Mouse (Mus musculus): ENCODE data around the gene Tbrg1.

Tbrg1 gene

GRCm38 (mm10) chr9:37656931-37657481 lies at the start of gene Tbrg1:
Tbrg1 (minus strand) TSS chr9:37657312.
- peak; percentile 81 to 84 for DNase-seq (ENCODE audit: low spot score in 2 of 2)

- DNase-seq (ENCODE audit: low spot score in 2 of 2): no peak
Measured at GRCm38 (mm10) chr9:37689970-37690686, 33.0 kb upstream of the Tbrg1 start.

- DNase-seq (ENCODE audit: low spot score in 2 of 2): no peak
Measured at GRCm38 (mm10) chr9:37687941-37688303, 30.8 kb upstream of the Tbrg1 start.

- no peak for DNase-seq (ENCODE audit: low spot score in 2 of 2)
Measured at GRCm38 (mm10) chr9:37687288-37687940, 30.3 kb upstream of the Tbrg1 start.

- DNase-seq (ENCODE audit: low spot score in 2 of 2): no peak
Measured at GRCm38 (mm10) chr9:37681123-37681522, 24.0 kb upstream of the Tbrg1 start.

GRCm38 (mm10) chr9:37675287-37675686 lies 18.2 kb upstream of the Tbrg1 start:
- DNase-seq (ENCODE audit: low spot score in 2 of 2): no peak

GRCm38 (mm10) chr9:37670261-37670660 lies 13.1 kb upstream of the Tbrg1 start:
- DNase-seq (ENCODE audit: low spot score in 2 of 2): no peak

GRCm38 (mm10) chr9:37669678-37670077 lies 12.6 kb upstream of the Tbrg1 start:
- no peak for DNase-seq (ENCODE audit: low spot score in 2 of 2)

- no peak for DNase-seq (ENCODE audit: low spot score in 2 of 2)
Measured at GRCm38 (mm10) chr9:37669115-37669514, 12.0 kb upstream of the Tbrg1 start, which contains the start of gene Panx3. Panx3 (minus strand) TSS chr9:37669235.

GRCm38 (mm10) chr9:37666045-37666444 lies 8.9 kb upstream of the Tbrg1 start:
- DNase-seq (ENCODE audit: low spot score in 2 of 2): no peak

GRCm38 (mm10) chr9:37664604-37665003 lies 7.5 kb upstream of the Tbrg1 start:
- DNase-seq (ENCODE audit: low spot score in 2 of 2): no peak

GRCm38 (mm10) chr9:37663210-37663609 lies 6.1 kb upstream of the Tbrg1 start:
- no peak for DNase-seq (ENCODE audit: low spot score in 2 of 2)

- no peak for DNase-seq (ENCODE audit: low spot score in 2 of 2)
Measured at GRCm38 (mm10) chr9:37659413-37659812, 2.3 kb upstream of the Tbrg1 start.

GRCm38 (mm10) chr9:37656439-37656881 lies 652 bp downstream of the Tbrg1 start:
- peak; percentile 3 to 14 for DNase-seq (ENCODE audit: low spot score in 2 of 2)

- no peak for DNase-seq (ENCODE audit: low spot score in 2 of 2)
Measured at GRCm38 (mm10) chr9:37655961-37656360, 1.2 kb downstream of the Tbrg1 start.

- DNase-seq (ENCODE audit: low spot score in 2 of 2): no peak
Measured at GRCm38 (mm10) chr9:37653836-37654235, 3.3 kb downstream of the Tbrg1 start.

GRCm38 (mm10) chr9:37650639-37651038 lies 6.5 kb downstream of the Tbrg1 start:
- DNase-seq (ENCODE audit: low spot score in 2 of 2): no peak

GRCm38 (mm10) chr9:37646246-37646645 lies 10.9 kb downstream of the Tbrg1 start:
- no peak for DNase-seq (ENCODE audit: low spot score in 2 of 2)

GRCm38 (mm10) chr9:37638721-37639120 lies 18.4 kb downstream of the Tbrg1 start:
- DNase-seq (ENCODE audit: low spot score in 2 of 2): no peak

- DNase-seq (ENCODE audit: low spot score in 2 of 2): no peak
Measured at GRCm38 (mm10) chr9:37636800-37637542, 20.1 kb downstream of the Tbrg1 start.

- DNase-seq (ENCODE audit: low spot score in 2 of 2): peak in 1 of 2 experiments; percentile 14
Measured at GRCm38 (mm10) chr9:37636335-37636734, 20.8 kb downstream of the Tbrg1 start.

- no peak for DNase-seq (ENCODE audit: low spot score in 2 of 2)
Measured at GRCm38 (mm10) chr9:37634269-37634668, 22.8 kb downstream of the Tbrg1 start.

All from urinary bladder, adult 18-20 months (tissue).